Mouse (Mus musculus) neural tube, embryonic 14.5 days (tissue): ENCODE results near the gene Cphx2. TPM values are rescaled to one million over a fixed set of nuclear protein-coding genes. Genes with fewer than 3 reads are reported as not detected.
"Not testable (repeated sequence)": the region's sequence is repeated elsewhere in the genome, so short reads cannot be mapped to it uniquely, and the experiment has no call there.

ENCODE experiments used
- ATAC-seq: fragments of 200-750 bp; cut with Nextera tagmentation; 2 replicates; pipeline ENCODE4 v1.8.0; 2017; ENCODE audit warnings: low read depth, mild to moderate bottlenecking, moderate TSS enrichment, moderate library complexity
- H3K27ac ChIP-seq: fragments of 300-500 bp; sonication (generic); 2 replicates; pipeline ENCODE4 v1.5.1; 2014; ENCODE audit warnings: low read depth, mild to moderate bottlenecking, control low read depth, low read length, moderate library complexity, mixed read lengths
- H3K27me3 ChIP-seq: fragments of 300-500 bp; sonication (generic); 2 replicates; pipeline ENCODE4 v1.6.1; 2014; ENCODE audit warnings: low read length; ENCODE audit not compliant: control insufficient read depth, insufficient read depth
- H3K36me3 ChIP-seq: fragments of 300-500 bp; sonication (generic); 2 replicates; pipeline ENCODE4 v1.6.1; 2014; ENCODE audit warnings: low read length, mixed read lengths; ENCODE audit not compliant: control insufficient read depth, insufficient read depth
- H3K4me1 ChIP-seq: fragments of 300-500 bp; sonication (generic); 2 replicates; pipeline ENCODE4 v1.6.1; 2014; ENCODE audit warnings: low read length; ENCODE audit not compliant: control insufficient read depth, insufficient read depth
- H3K4me2 ChIP-seq: fragments of 300-500 bp; sonication (generic); 2 replicates; pipeline ENCODE4 v1.6.1; 2014; ENCODE audit warnings: mild to moderate bottlenecking, low read depth, low read length, control low read depth
- H3K4me3 ChIP-seq: fragments of 300-500 bp; sonication (generic); 2 replicates; pipeline ENCODE4 v1.5.1; 2014; ENCODE audit warnings: low read depth, low read length, control low read depth, mixed read lengths
- H3K9ac ChIP-seq: fragments of 300-500 bp; sonication (generic); replicated peaks from 2 replicates; pipeline ENCODE4 v1.6.1; 2014; ENCODE audit warnings: low read depth, mild to moderate bottlenecking, control low read depth, low read length, mixed read lengths
- H3K9me3 ChIP-seq: fragments of 300-500 bp; sonication (generic); 2 replicates; pipeline ENCODE4 v1.6.1; 2016; ENCODE audit warnings: low read length; ENCODE audit not compliant: control insufficient read depth
- WGBS: fragments of 180-500 bp; shearing (Covaris S2); extraction: QIAGEN DNeasy Blood & Tissue Kit; methylation state at CpG from one replicate; pipeline ENCODE4 v1.1.7; 2014; 5-methylcytosine and 5-hydroxymethylcytosine counted together
- polyA plus RNA-seq: library from polyadenylated mRNA; unstranded; fragments of >200 nt; fragmentation: Nextera tagmentation; extraction: Ambion mirVana; gene quantifications from 2 replicates; pipeline ENCODE4 v1.2.1, GENCODE M21; 2014

The Cphx2 gene
- not detected in 2 replicates for polyA plus RNA-seq

GRCm38 (mm10) chr14:26081216-26081615 lies at the start of gene Cphx2:
Cphx2 (plus strand) TSS chr14:26081516.
- H3K4me1 ChIP-seq, H3K9ac ChIP-seq, H3K27ac ChIP-seq, H3K9me3 ChIP-seq, ATAC-seq, H3K4me3 ChIP-seq, H3K4me2 ChIP-seq, H3K27me3 ChIP-seq, H3K36me3 ChIP-seq: not testable (repeated sequence)
- no CpG with 5 or more reads among the region's 6 CpGs for WGBS

DNA sequence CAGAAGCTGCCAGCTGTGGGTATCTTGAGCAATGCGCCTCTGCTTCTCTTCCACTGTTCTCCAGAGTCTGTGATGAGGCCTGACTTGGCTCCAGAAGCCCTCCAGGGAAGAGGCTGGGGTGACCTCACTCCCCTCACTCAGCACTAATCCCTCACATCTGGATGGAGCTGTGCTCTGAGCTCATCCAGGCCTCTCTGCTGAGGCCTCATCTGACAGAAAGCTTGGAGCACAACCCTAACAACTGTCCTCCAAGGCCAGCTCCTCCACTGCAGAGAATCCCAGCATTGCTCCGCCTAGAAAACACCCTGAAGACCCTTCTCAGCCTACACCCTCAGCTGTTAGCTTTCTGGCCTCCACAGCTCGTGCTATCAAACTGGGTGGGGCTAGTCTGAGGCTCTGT lies 47.0 kb upstream of the Cphx2 start:
- H3K36me3 ChIP-seq, H3K27me3 ChIP-seq, H3K4me3 ChIP-seq, H3K27ac ChIP-seq, H3K9me3 ChIP-seq, ATAC-seq, H3K9ac ChIP-seq, H3K4me2 ChIP-seq, H3K4me1 ChIP-seq: not testable (repeated sequence)
- WGBS = no CpG with 5 or more reads among the region's 3 CpGs

- not testable (repeated sequence) for ATAC-seq, H3K27me3 ChIP-seq, H3K27ac ChIP-seq, H3K9ac ChIP-seq, H3K36me3 ChIP-seq, H3K4me2 ChIP-seq, H3K4me3 ChIP-seq, H3K4me1 ChIP-seq, H3K9me3 ChIP-seq
- no CpG with 5 or more reads among the region's 6 CpGs for WGBS
These were observed 45.9 kb upstream of the Cphx2 start for GRCm38 (mm10) chr14:26035439-26035838.

DNA sequence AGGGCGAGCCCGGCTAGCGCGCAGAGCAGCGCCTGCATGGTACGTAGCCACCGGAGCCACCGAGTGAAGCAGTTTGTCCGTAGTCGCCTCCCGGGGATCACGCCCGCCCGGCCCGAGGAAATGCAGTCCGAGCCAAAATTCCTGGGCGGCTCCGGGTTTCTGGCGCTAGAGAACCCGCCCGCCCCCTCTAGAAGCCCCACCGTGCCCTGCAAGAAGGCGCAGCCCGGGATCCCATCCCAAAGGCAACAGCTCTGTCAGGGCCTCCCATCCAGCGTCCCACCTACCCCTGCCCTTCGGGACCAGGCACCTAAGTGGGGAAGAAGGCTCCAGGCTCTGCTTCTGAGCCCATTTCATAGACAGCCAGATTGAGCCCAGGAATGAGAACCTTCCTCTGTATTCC lies 38.7 kb upstream of the Cphx2 start, which contains the start of gene Gm9780:
TSS of gene Gm9780 (minus strand) at position 101 of the 400 bp plus-strand sequence.
- ATAC-seq, H3K9me3 ChIP-seq, H3K4me2 ChIP-seq, H3K27me3 ChIP-seq, H3K4me1 ChIP-seq, H3K36me3 ChIP-seq, H3K27ac ChIP-seq, H3K4me3 ChIP-seq, H3K9ac ChIP-seq: not testable (repeated sequence)
- WGBS = no CpG with 5 or more reads among the region's 26 CpGs

DNA sequence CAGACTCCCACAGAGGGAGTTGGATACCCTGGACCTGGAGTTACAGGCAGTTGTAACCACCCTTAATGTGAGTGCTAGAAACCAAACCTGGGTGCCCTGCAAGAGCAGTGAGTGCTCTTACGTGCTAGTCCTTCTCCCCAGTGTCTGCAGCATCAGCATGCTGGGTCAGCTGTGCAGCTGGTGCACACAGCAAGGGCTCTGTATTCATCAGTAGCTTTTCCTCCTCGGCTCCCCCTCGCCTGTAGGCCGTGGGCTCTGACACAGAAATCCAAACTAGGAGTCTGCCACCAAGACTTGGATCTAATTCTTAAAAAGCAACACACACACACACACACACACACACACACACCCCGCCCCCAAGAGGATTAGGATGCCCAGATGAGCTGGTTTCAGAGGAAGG lies 36.3 kb upstream of the Cphx2 start:
- not testable (repeated sequence) for H3K27ac ChIP-seq, H3K4me1 ChIP-seq, H3K4me2 ChIP-seq, ATAC-seq, H3K9me3 ChIP-seq, H3K9ac ChIP-seq, H3K27me3 ChIP-seq, H3K36me3 ChIP-seq, H3K4me3 ChIP-seq
- no CpG with 5 or more reads among the region's 5 CpGs for WGBS

GRCm38 (mm10) chr14:26047026-26047425 lies 34.3 kb upstream of the Cphx2 start:
- WGBS = no CpG with 5 or more reads among the region's 8 CpGs

DNA sequence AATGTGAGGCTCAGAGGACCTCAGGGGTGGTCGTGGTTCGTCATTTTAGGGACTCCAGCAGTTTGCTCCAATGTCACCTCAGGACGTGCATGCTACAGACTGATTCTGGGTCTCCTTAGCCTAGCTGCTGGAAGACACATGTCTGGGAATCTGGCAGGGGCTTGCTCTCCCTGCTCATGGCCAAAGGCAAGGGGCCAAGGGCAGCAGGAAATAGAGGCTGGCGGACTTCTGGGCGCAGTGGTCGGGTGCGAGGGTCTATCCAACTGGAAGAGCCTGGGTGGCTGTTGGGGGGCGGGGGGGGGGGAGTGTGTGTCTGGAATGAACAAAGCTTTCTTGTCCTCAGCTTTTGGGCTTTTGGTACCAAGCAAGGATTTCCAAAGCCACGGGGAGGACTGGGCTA lies 32.5 kb upstream of the Cphx2 start:
- H3K9ac ChIP-seq, H3K9me3 ChIP-seq, H3K27me3 ChIP-seq, H3K27ac ChIP-seq, H3K4me2 ChIP-seq, H3K4me1 ChIP-seq, ATAC-seq, H3K4me3 ChIP-seq, H3K36me3 ChIP-seq: not testable (repeated sequence)
- WGBS = no CpG with 5 or more reads among the region's 9 CpGs

More at GRCm38 (mm10) chr14:26047026-26047425, 34.3 kb upstream of the Cphx2 start:
- not testable (repeated sequence) for H3K4me2 ChIP-seq, H3K9ac ChIP-seq, H3K27me3 ChIP-seq, H3K4me3 ChIP-seq, ATAC-seq, H3K27ac ChIP-seq, H3K4me1 ChIP-seq, H3K36me3 ChIP-seq, H3K9me3 ChIP-seq

- WGBS = no CpG with 5 or more reads among the region's 3 CpGs
- H3K36me3 ChIP-seq, H3K4me1 ChIP-seq, H3K4me3 ChIP-seq, H3K9ac ChIP-seq, H3K27ac ChIP-seq, H3K4me2 ChIP-seq, H3K27me3 ChIP-seq, H3K9me3 ChIP-seq, ATAC-seq: not testable (repeated sequence)
These were observed 23.1 kb upstream of the Cphx2 start for GRCm38 (mm10) chr14:26058184-26058583.

DNA sequence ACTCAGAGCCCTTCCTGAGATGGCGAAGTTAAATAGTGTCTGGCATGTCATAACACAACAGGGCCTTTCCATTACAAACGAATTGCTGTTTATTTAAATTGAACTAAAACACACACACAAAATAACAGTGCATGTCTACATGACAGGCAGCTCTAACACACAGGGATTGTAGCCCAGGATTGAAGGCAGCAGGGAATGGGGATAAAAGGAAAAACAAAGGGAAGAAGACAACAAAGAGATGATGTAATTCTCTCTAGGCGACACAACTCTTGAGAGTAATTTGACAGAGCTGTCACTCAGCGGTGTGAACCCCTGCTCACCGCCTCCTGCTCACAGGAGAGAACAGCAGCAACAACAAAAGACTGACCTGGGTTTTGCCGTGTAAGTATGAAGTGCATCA lies 22.0 kb upstream of the Cphx2 start:
- not testable (repeated sequence) for ATAC-seq, H3K4me1 ChIP-seq, H3K4me2 ChIP-seq, H3K27ac ChIP-seq, H3K9me3 ChIP-seq, H3K4me3 ChIP-seq, H3K36me3 ChIP-seq, H3K27me3 ChIP-seq, H3K9ac ChIP-seq
- no CpG with 5 or more reads among the region's 6 CpGs for WGBS
